Mouse (Mus musculus) heart, postnatal 0 days (tissue): ENCODE measurements around the gene Rtn4ip1. TPM values are rescaled to one million over a fixed set of nuclear protein-coding genes. Genes with fewer than 3 reads are reported as not detected.

Experiments used
- ATAC-seq: fragments of 200-750 bp; cut with Nextera tagmentation; 2 replicates; pipeline ENCODE4 v1.8.0; 2017; ENCODE audit warnings: low read depth, moderate number of reproducible peaks, moderate library complexity; ENCODE audit not compliant: insufficient read depth
- DNase-seq: peaks from one replicate; pipeline ENCODE4 v3.0.0-alpha.2; 2016; ENCODE audit warnings: low spot score
- H3K27ac ChIP-seq: fragments of 300-500 bp; sonication (generic); 2 replicates; pipeline ENCODE4 v1.5.1; 2014; ENCODE audit warnings: low read depth, mild to moderate bottlenecking
- H3K27me3 ChIP-seq: fragments of 300-500 bp; sonication (generic); 2 replicates; pipeline ENCODE4 v1.6.1; 2014; ENCODE audit warnings: low read length, mixed read lengths; ENCODE audit not compliant: control insufficient read depth, insufficient read depth
- H3K36me3 ChIP-seq: fragments of 300-500 bp; sonication (generic); replicated peaks from 2 replicates; pipeline ENCODE4 v1.6.1; 2014; ENCODE audit warnings: low read length, mixed read lengths; ENCODE audit not compliant: control insufficient read depth, insufficient read depth
- H3K4me1 ChIP-seq: fragments of 300-500 bp; sonication (generic); 2 replicates; pipeline ENCODE4 v1.6.1; 2014; ENCODE audit warnings: antibody characterized with exemption; ENCODE audit not compliant: control insufficient read depth, insufficient read depth
- H3K4me2 ChIP-seq: fragments of 300-500 bp; sonication (generic); 2 replicates; pipeline ENCODE4 v1.6.1; 2014; ENCODE audit warnings: low read depth, mild to moderate bottlenecking, low read length, moderate library complexity
- H3K4me3 ChIP-seq: fragments of 300-500 bp; sonication (generic); 2 replicates; pipeline ENCODE4 v1.5.1; 2014; ENCODE audit warnings: low read depth, low read length
- H3K9ac ChIP-seq: fragments of 300-500 bp; sonication (generic); replicated peaks from 2 replicates; pipeline ENCODE4 v1.6.1; 2014; ENCODE audit warnings: low read depth, low read length, mixed read lengths
- H3K9me3 ChIP-seq: fragments of 300-500 bp; sonication (generic); replicated peaks from 2 replicates; pipeline ENCODE4 v1.6.1; 2016; ENCODE audit warnings: low read length; ENCODE audit not compliant: control insufficient read depth
- CTCF ChIP-seq: IDR thresholded peaks from 2 replicates; pipeline ENCODE4 v1.5.1; 2016; ENCODE audit warnings: antibody characterized with exemption, control low read depth, low read depth
- EP300 ChIP-seq: IDR thresholded peaks from 2 replicates; pipeline ENCODE4 v1.6.1; 2016; ENCODE audit warnings: antibody characterized with exemption, low read depth
- WGBS: fragments of 180-500 bp; shearing (Covaris S2); extraction: QIAGEN DNeasy Blood & Tissue Kit; methylation state at CpG from one replicate; pipeline ENCODE4 v1.1.7; 2014; 5-methylcytosine and 5-hydroxymethylcytosine counted together
- polyA plus RNA-seq: library from polyadenylated mRNA; unstranded; fragments of >200 nt; fragmentation: Nextera tagmentation; extraction: Ambion mirVana; gene quantifications from 2 replicates; pipeline ENCODE4 v1.2.1, GENCODE M21; 2015
- total RNA-seq: library from RNA; depleted of rRNA; stranded (reverse); fragments of >200 nt; gene quantifications from 2 replicates; pipeline ENCODE4 v1.2.3, GENCODE M21; 2014; ENCODE audit warnings: low replicate concordance; rRNA removed

Gene Rtn4ip1
- total RNA-seq (12.0 and 16.8 TPM in 2 replicates), polyA plus RNA-seq (32.7 and 32.9 TPM in 2 replicates)

DNA sequence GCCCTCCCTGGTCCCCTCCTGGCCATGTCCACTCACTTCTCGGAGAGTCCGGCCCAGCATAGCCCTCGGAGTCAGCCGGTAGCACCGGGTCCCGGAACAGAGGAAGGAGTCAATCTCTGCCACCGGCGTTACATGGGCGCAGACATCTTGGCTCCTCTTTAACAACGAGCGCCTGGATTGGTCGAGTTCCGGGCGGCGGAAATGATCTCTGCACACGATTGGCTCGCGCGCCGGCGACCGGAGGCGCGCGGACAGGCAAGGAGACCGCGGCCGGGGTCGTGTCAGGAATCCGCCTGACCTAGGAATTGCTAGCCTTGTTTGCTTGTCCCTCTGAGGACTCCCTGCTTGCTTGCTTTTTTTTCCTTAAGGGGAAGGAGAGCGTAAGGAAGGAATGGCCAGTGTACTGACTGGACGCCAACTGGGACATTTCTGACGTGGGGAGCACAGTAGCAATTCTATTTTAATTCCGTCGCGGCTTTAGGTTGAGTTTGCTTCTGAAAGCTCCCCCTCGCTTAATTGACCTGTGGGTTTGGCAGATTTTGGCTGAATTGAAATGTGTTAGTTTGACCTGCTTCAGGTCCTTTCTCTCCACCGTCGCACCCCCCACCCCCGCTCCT lies at the start of gene Rtn4ip1, which contains the start of gene Qrsl1:
Rtn4ip1 (plus strand) TSS at position 230 of the 617 bp plus-strand sequence.
Qrsl1 (minus strand) TSS at position 168 of the 617 bp plus-strand sequence.
- no peaks in the 10 kb centered on the region for H3K9me3 ChIP-seq
- peak within 1 kb of the TSS; percentile 80 for H3K9ac ChIP-seq
- peaks cover 20% of the 10 kb centered on the region for H3K4me1 ChIP-seq
- H3K27ac ChIP-seq, result peak within 1 kb of the TSS; percentile 92
- no peaks in the 10 kb centered on the region for H3K27me3 ChIP-seq
- peak within 1 kb of the TSS; percentile 73 for H3K4me2 ChIP-seq
- H3K4me3 ChIP-seq, result peak within 1 kb of the TSS; percentile 92
- TF ChIP-seq CTCF (no peak), EP300 (no peak; the same call in 1 of the 2 replicates)
- ATAC-seq (peak; percentile 98), DNase-seq (peak; percentile 94)
- 0% methylated on average over 40 of the region's 40 CpGs for WGBS
- H3K36me3 ChIP-seq, result peaks cover 3% of the 10 kb centered on the region; the same call in 1 of the 2 replicates

DNA sequence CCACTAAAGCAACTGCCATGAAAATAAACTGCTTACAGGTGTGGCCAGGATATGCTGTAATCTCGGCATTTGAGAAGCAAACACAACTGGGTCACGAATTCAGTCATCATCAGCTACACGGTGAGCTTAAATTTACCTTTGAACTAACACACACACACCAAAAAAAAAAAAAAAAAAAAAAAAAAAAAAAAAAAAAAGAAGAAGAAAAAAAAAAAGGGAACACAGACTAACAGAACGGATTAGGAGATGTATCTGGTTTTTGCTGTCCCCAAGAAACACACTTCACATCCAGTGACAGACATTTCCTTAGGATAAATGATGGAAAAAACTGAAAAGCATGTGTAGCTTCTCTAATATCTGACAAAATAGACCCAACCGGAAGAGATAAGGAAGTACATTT lies 49.7 kb upstream of the Rtn4ip1 start:
- no peaks in the 10 kb centered on the region for H3K27me3 ChIP-seq
- H3K27ac ChIP-seq, result no peak overlapping the region
- DNase-seq (no peak), ATAC-seq (no peak)
- no peak overlapping the region for H3K4me3 ChIP-seq
- no peaks in the 10 kb centered on the region for H3K4me1 ChIP-seq
- 72% methylated on average over 5 of the region's 5 CpGs for WGBS
- no peaks in the 10 kb centered on the region for H3K36me3 ChIP-seq
- TF ChIP-seq CTCF, result no peak
- TF ChIP-seq EP300, result no peak
- no peaks in the 10 kb centered on the region for H3K9me3 ChIP-seq
- H3K4me2 ChIP-seq, result no peak overlapping the region
- no peak overlapping the region for H3K9ac ChIP-seq

DNA sequence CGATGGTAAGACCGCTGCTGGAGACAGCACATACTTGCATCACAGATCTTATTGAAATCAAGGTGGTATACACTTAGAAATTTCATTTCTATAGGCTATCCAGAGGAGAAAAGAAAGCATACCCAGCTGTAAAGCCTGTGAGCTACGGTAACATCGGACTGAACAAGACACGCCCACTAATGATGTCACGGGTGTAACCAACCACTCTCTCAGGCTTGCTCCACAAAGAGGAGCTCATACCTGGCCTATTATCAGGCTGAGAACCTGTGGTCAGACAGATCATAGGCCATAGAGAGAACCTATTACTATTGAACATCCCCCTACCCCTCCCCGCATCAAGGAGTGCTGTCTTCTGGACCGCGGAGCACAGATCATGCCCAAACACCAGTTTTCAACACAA lies 45.7 kb upstream of the Rtn4ip1 start:
- Histone ChIP-seq H3K4me3 (no peak overlapping the region), H3K27ac (no peak overlapping the region), H3K27me3 (no peaks in the 10 kb centered on the region), H3K4me1 (no peaks in the 10 kb centered on the region), H3K9ac (no peak overlapping the region), H3K36me3 (no peaks in the 10 kb centered on the region), H3K4me2 (no peak overlapping the region), H3K9me3 (no peaks in the 10 kb centered on the region)
- TF ChIP-seq EP300, result no peak
- no peak for TF ChIP-seq CTCF
- DNase-seq, result no peak
- 91% methylated on average over 9 of the region's 9 CpGs for WGBS
- ATAC-seq, result no peak

DNA sequence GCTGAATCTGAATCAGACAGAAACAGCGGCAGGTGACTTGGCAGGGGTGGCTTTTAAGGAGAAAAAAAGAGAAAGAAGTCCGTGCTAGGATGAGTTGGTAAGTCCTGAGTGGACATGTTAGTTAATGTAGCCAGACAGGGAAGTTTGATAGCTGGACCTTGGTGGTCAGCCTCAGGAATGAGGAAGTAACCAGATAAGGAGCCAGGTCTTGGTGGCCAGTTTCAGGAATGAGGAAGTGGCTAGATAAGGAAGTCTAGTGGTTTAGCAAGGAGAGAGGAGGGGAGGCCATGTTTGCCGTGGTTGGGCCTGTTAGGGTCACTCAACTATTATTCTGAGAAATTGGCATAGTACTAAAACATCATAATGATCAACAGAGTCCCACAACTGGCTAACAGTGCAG lies 45.3 kb upstream of the Rtn4ip1 start:
- Histone ChIP-seq H3K36me3 (no peaks in the 10 kb centered on the region), H3K4me3 (no peak overlapping the region), H3K27me3 (no peaks in the 10 kb centered on the region), H3K4me1 (no peaks in the 10 kb centered on the region), H3K9ac (no peak overlapping the region), H3K27ac (no peak overlapping the region), H3K9me3 (no peaks in the 10 kb centered on the region), H3K4me2 (no peak overlapping the region)
- WGBS, result 65% methylated on average over 3 of the region's 3 CpGs
- ATAC-seq (no peak), DNase-seq (no peak)
- TF ChIP-seq CTCF (no peak), EP300 (no peak)

DNA sequence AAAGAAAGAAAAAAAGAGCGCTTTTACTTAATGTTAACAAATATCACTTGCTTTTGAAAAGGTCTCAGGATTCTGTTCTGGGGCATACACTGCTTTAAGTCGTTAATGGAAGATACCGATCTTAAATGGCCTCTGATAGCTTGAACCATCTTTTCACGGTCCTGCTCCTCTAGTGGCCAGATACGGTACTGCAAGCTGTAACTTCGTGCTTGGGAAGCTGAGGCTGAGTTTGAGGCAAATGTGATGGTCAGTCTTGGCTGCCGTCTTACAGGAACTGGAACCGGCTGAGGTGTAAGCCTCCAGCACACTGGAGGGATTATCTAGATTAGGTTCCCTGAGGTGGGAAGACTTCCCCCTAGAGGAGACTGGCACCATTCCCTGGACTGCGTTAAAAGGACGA lies 30.9 kb upstream of the Rtn4ip1 start:
- DNase-seq (no peak), ATAC-seq (no peak)
- H3K9me3 ChIP-seq, result no peaks in the 10 kb centered on the region
- no peak overlapping the region for H3K27ac ChIP-seq
- H3K36me3 ChIP-seq, result peaks cover 5% of the 10 kb centered on the region; the same call in 1 of the 2 replicates
- no peaks in the 10 kb centered on the region for H3K4me1 ChIP-seq
- H3K9ac ChIP-seq, result no peak overlapping the region
- H3K4me2 ChIP-seq, result no peak overlapping the region
- TF ChIP-seq EP300, result no peak
- TF ChIP-seq CTCF, result peak; percentile 62
- H3K4me3 ChIP-seq, result no peak overlapping the region
- WGBS, result 69% methylated on average over 10 of the region's 10 CpGs
- no peaks in the 10 kb centered on the region for H3K27me3 ChIP-seq

DNA sequence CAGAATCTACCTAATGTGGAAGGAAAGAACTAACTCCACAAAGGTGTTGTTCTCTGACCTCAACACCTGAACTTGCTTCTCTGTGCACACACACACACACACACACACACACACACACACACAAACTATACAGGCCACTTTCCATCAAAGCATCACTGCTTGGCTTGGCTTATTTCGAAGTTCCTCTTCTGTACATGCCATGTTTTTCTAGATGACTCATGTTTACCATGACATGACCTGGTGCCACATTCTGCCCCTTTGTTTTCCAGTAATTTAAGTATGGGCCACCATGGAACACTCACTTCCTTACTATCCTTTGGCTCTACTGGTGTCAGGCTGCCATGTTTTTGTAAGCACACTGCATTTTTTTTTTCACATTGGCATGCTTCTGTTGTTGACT lies 30.1 kb upstream of the Rtn4ip1 start:
- ATAC-seq, result no peak
- Histone ChIP-seq H3K36me3 (peaks cover 12% of the 10 kb centered on the region; the same call in 1 of the 2 replicates), H3K4me2 (no peak overlapping the region), H3K9ac (no peak overlapping the region), H3K27ac (no peak overlapping the region), H3K27me3 (no peaks in the 10 kb centered on the region), H3K4me1 (no peaks in the 10 kb centered on the region), H3K9me3 (no peaks in the 10 kb centered on the region), H3K4me3 (no peak overlapping the region)
- no peak for DNase-seq
- no peak for TF ChIP-seq EP300
- no peak for TF ChIP-seq CTCF
- WGBS, result 76% methylated on average over 1 of the region's 1 CpGs
